Mouse (Mus musculus): ENCODE measurements around the gene Zfp280d. TPM values are rescaled to one million over a fixed set of nuclear protein-coding genes. Genes with fewer than 3 reads are reported as not detected.
A peak's percentile ranks its signal among the peaks of the same experiment; 100 is the strongest.

The Zfp280d gene
- polyA plus RNA-seq, 1 experiment from 2014 or later, result 19.1 TPM

DNA sequence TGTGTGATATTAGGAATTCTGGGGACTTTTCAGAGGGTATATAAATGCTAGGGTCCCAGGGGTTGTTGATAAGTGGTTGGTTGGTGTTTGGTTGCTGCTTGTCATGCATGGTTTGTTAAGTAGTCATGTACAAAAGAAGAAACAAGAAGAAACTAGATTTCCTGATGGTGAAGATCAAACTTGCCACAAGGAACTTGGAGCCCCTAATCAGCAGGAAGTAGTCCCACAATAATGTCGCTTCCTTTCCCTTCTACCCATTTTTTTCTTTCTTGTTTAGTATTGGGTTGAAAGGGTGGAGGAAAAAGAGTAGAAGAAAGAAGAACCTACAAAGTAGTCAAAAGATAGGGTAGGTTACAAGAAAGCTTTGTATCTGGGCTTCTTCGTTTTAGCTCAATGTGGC is 13.0 kb downstream of the Zfp280d start:
- no peak overlapping the region for H3K27ac ChIP-seq (ENCODE audit: low read length)
- H3K4me2 ChIP-seq (replicated peaks; ENCODE audit: low read depth, low read length), result no peak overlapping the region
- H3K9ac ChIP-seq (replicated peaks; ENCODE audit: low read depth), result no peak overlapping the region
- H3K9me3 ChIP-seq (ENCODE audit: low read length), result no peaks in the 10 kb centered on the region
- WGBS, result 73% methylated on average over 2 of the region's 2 CpGs
- TF ChIP-seq EP300 (IDR thresholded peaks at IDR 0.05) (no peak), CTCF (IDR thresholded peaks at IDR 0.05) (no peak)
- H3K27me3 ChIP-seq (replicated peaks; ENCODE audit: insufficient read depth, low read length), result no peaks in the 10 kb centered on the region
- no peak overlapping the region for H3K4me3 ChIP-seq (ENCODE audit: low read depth, low read length)
- ATAC-seq, result no peak
- H3K4me1 ChIP-seq (ENCODE audit: insufficient read depth, low read depth, low read length), result peaks cover 4% of the 10 kb centered on the region; the same call in 1 of the 2 replicates
- DNase-seq (ENCODE audit: low spot score), result no peak
- no peaks in the 10 kb centered on the region for H3K36me3 ChIP-seq (ENCODE audit: insufficient read depth, low read length)

DNA sequence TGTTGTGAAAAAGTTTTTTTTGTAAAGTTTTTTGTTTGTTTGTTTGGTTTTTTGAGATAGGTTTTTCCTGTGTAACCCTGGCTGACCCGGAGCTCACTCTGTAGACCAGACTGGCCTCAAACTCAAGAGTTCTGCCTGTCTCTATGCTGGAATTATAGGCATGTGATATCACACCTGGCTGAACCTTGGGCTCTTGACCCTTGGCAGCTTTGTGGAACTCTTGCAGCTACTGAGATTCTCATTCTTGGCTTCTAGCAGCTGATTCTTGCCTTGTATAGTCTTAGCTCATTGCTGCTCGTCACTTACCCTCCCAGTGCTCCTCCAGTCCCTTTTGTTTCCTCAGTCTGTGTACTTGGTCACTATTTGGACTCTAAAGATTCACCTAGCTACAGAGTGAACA is 13.6 kb downstream of the Zfp280d start:
- Histone ChIP-seq H3K36me3 (ENCODE audit: insufficient read depth, low read length) (no peaks in the 10 kb centered on the region), H3K4me3 (ENCODE audit: low read depth, low read length) (no peak overlapping the region), H3K4me2 (replicated peaks; ENCODE audit: low read depth, low read length) (no peak overlapping the region), H3K27me3 (replicated peaks; ENCODE audit: insufficient read depth, low read length) (no peaks in the 10 kb centered on the region), H3K9me3 (ENCODE audit: low read length) (no peaks in the 10 kb centered on the region), H3K27ac (ENCODE audit: low read length) (no peak overlapping the region), H3K4me1 (ENCODE audit: insufficient read depth, low read depth, low read length) (peaks cover 4% of the 10 kb centered on the region; the same call in 1 of the 2 replicates), H3K9ac (replicated peaks; ENCODE audit: low read depth) (no peak overlapping the region)
- ATAC-seq (no peak), DNase-seq (ENCODE audit: low spot score) (peak; percentile 9)
- 50% methylated on average over 2 of the region's 2 CpGs for WGBS
- TF ChIP-seq CTCF (IDR thresholded peaks at IDR 0.05), result no peak

DNA sequence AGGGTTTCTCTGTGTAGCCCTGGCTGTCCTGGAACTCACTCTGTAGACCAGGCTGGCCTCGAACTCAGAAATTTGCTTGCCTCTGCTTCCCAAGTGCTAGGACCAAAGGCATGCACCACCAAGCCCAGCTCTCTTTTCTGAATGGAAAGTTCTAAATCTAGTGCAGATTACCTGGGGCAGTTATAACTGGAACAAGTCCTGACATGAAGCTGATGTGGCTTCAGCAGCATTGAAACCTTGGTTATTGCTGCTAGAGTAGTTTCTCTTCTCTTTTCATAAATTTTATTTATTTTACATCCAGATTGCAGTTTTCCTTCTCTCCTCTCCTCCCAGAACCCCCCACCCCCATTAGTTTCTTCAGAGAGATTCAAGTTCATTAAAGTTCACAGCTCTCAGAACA is 14.4 kb downstream of the Zfp280d start:
- no peak overlapping the region for H3K9ac ChIP-seq (replicated peaks; ENCODE audit: low read depth)
- WGBS, result 87% methylated on average over 1 of the region's 1 CpGs
- no peak overlapping the region for H3K4me3 ChIP-seq (ENCODE audit: low read depth, low read length)
- no peaks in the 10 kb centered on the region for H3K36me3 ChIP-seq (ENCODE audit: insufficient read depth, low read length)
- TF ChIP-seq EP300 (IDR thresholded peaks at IDR 0.05) (no peak), CTCF (IDR thresholded peaks at IDR 0.05) (no peak)
- no peaks in the 10 kb centered on the region for H3K9me3 ChIP-seq (ENCODE audit: low read length)
- no peak for DNase-seq (ENCODE audit: low spot score)
- no peak overlapping the region for H3K4me2 ChIP-seq (replicated peaks; ENCODE audit: low read depth, low read length)
- H3K27me3 ChIP-seq (replicated peaks; ENCODE audit: insufficient read depth, low read length), result no peaks in the 10 kb centered on the region
- H3K27ac ChIP-seq (ENCODE audit: low read length), result no peak overlapping the region
- no peak for ATAC-seq
- peaks cover 4% of the 10 kb centered on the region; the same call in 1 of the 2 replicates for H3K4me1 ChIP-seq (ENCODE audit: insufficient read depth, low read depth, low read length)

DNA sequence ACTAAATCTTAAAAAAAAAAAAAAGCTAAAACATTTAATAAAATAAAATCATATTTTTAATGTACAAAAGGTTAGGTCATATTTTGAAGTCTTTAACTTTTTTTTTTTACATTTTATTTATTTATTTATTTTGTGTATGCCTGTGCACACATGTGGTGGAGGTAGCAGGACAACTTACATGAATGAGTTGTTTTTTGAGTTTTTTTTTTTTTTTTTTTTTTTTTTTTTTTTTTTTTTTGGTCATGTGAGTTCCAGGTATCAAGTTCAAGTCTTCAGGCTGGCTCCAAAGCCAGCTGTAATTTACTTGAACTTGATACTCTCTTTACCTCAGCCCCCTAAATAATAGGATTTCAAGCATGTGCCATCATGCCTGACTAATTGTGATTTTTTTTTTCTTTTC is 19.4 kb downstream of the Zfp280d start:
- ATAC-seq, result no peak
- no peak for TF ChIP-seq EP300 (IDR thresholded peaks at IDR 0.05)
- no peak for TF ChIP-seq CTCF (IDR thresholded peaks at IDR 0.05)
- H3K36me3 ChIP-seq (ENCODE audit: insufficient read depth, low read length), result no peaks in the 10 kb centered on the region

DNA sequence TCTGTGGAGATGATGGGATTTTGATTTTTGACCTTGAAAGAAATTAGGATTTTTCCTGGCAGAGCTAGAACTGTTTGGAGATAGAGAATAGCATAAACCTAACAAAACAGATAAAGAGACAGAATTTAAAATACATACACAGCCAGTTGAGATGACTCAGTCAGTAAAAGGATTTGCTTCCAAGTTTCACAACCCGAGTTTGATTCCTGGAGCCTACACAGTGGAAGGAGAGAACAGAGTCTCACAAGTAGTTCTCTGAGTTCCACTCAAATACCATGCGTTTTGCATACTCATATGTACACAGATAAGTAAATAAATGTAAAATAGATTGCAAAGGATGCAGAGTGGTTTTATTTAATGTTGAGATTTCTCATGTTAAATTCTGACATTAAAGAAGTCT is 35.1 kb downstream of the Zfp280d start:
- no peak overlapping the region for H3K4me2 ChIP-seq (replicated peaks; ENCODE audit: low read depth, low read length)
- no peak overlapping the region for H3K27ac ChIP-seq (ENCODE audit: low read length)
- H3K9ac ChIP-seq (replicated peaks; ENCODE audit: low read depth), result no peak overlapping the region
- DNase-seq (ENCODE audit: low spot score) (no peak), ATAC-seq (no peak)
- no peaks in the 10 kb centered on the region for H3K36me3 ChIP-seq (ENCODE audit: insufficient read depth, low read length)
- no peak for TF ChIP-seq EP300 (IDR thresholded peaks at IDR 0.05)
- no peak for TF ChIP-seq CTCF (IDR thresholded peaks at IDR 0.05)
- no peaks in the 10 kb centered on the region for H3K9me3 ChIP-seq (ENCODE audit: low read length)
- no peaks in the 10 kb centered on the region for H3K27me3 ChIP-seq (replicated peaks; ENCODE audit: insufficient read depth, low read length)
- no peaks in the 10 kb centered on the region for H3K4me1 ChIP-seq (ENCODE audit: insufficient read depth, low read depth, low read length)
- no peak overlapping the region for H3K4me3 ChIP-seq (ENCODE audit: low read depth, low read length)
- WGBS, result 81% methylated on average over 2 of the region's 2 CpGs

More for the DNA sequence above, 19.4 kb downstream of the Zfp280d start:
- no peak overlapping the region for H3K4me3 ChIP-seq (ENCODE audit: low read depth, low read length)
- no peaks in the 10 kb centered on the region for H3K4me1 ChIP-seq (ENCODE audit: insufficient read depth, low read depth, low read length)
- H3K27ac ChIP-seq (ENCODE audit: low read length), result no peak overlapping the region
- no peak for DNase-seq (ENCODE audit: low spot score)
- no peak overlapping the region for H3K9ac ChIP-seq (replicated peaks; ENCODE audit: low read depth)
- H3K4me2 ChIP-seq (replicated peaks; ENCODE audit: low read depth, low read length), result no peak overlapping the region
- no peaks in the 10 kb centered on the region for H3K9me3 ChIP-seq (ENCODE audit: low read length)
- H3K27me3 ChIP-seq (replicated peaks; ENCODE audit: insufficient read depth, low read length), result no peaks in the 10 kb centered on the region

DNA sequence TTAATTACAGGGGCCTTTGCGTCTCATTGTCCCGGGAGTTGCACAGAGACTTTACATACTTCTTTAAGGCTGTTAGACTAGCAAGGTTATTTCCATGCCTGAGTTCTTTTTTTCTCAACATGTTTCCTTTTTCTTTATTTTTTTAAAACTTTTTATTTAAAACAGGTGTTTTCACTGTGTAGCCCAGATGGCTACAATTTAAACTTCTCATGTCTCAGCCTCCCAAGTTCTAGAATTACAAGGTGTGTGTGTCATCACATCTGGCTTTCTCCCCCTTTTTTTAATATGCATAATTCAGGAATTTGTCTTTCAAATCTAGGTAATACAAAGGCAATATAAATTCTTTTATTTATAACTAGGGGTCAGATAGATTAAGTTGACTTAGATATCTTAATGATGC is 58.6 kb downstream of the Zfp280d start:
- H3K27ac ChIP-seq (ENCODE audit: low read length), result no peak overlapping the region
- no peak overlapping the region for H3K4me3 ChIP-seq (ENCODE audit: low read depth, low read length)
- no peak for TF ChIP-seq EP300 (IDR thresholded peaks at IDR 0.05)
- no peak for TF ChIP-seq CTCF (IDR thresholded peaks at IDR 0.05)
- no peak overlapping the region for H3K4me2 ChIP-seq (replicated peaks; ENCODE audit: low read depth, low read length)
- H3K4me1 ChIP-seq (ENCODE audit: insufficient read depth, low read depth, low read length), result no peaks in the 10 kb centered on the region
- ATAC-seq (no peak), DNase-seq (ENCODE audit: low spot score) (no peak)
- no peaks in the 10 kb centered on the region for H3K36me3 ChIP-seq (ENCODE audit: insufficient read depth, low read length)
- no peaks in the 10 kb centered on the region for H3K27me3 ChIP-seq (replicated peaks; ENCODE audit: insufficient read depth, low read length)
- H3K9me3 ChIP-seq (ENCODE audit: low read length), result no peaks in the 10 kb centered on the region
- WGBS, result 96% methylated on average over 2 of the region's 2 CpGs
- H3K9ac ChIP-seq (replicated peaks; ENCODE audit: low read depth), result no peak overlapping the region

DNA sequence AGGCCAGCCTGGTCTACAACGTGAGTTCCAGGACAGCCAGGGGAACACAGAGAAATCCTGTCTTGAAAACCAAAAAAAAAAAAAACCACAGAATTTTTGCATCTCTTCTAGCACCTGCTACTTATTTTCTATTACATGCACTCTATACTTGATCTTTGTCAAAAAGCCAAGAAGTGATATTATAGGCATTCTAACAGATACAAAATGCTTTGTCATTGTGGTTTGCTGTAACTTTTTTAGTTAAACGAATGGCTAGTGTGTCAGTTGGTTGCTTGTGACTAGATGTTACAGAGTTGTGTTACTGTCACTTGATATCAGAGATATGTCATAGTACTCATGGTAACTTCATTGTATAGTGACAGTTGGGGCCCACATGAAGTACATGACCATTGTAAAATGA is 61.4 kb downstream of the Zfp280d start:
- H3K4me1 ChIP-seq (ENCODE audit: insufficient read depth, low read depth, low read length), result no peaks in the 10 kb centered on the region
- no peak overlapping the region for H3K4me2 ChIP-seq (replicated peaks; ENCODE audit: low read depth, low read length)
- TF ChIP-seq EP300 (IDR thresholded peaks at IDR 0.05), result no peak
- TF ChIP-seq CTCF (IDR thresholded peaks at IDR 0.05), result no peak
- WGBS, result 89% methylated on average over 2 of the region's 2 CpGs
- no peaks in the 10 kb centered on the region; the same call in 1 of the 2 replicates for H3K36me3 ChIP-seq (ENCODE audit: insufficient read depth, low read length)
- ATAC-seq (no peak), DNase-seq (ENCODE audit: low spot score) (no peak)
- H3K27ac ChIP-seq (ENCODE audit: low read length), result no peak overlapping the region
- no peaks in the 10 kb centered on the region for H3K9me3 ChIP-seq (ENCODE audit: low read length)
- H3K27me3 ChIP-seq (replicated peaks; ENCODE audit: insufficient read depth, low read length), result no peaks in the 10 kb centered on the region
- no peak overlapping the region for H3K9ac ChIP-seq (replicated peaks; ENCODE audit: low read depth)
- H3K4me3 ChIP-seq (ENCODE audit: low read depth, low read length), result no peak overlapping the region

All from lung, postnatal 0 days (tissue).